Mouse (Mus musculus) embryonic facial prominence, embryonic 15.5 days (tissue): Measurements from ENCODE around the gene Sh3gl2. TPM values are rescaled to one million over a fixed set of nuclear protein-coding genes. Genes with fewer than 3 reads are reported as not detected.
A peak's percentile ranks its signal among the peaks of the same experiment; 100 is the strongest.

ENCODE experiments used
- ATAC-seq: fragments of 200-750 bp; cut with Nextera tagmentation; 2 replicates; pipeline ENCODE4 v1.8.0; 2017; ENCODE audit warnings: low read depth, moderate TSS enrichment; ENCODE audit not compliant: insufficient number of reproducible peaks, low FRiP score, low TSS enrichment
- H3K27ac ChIP-seq: fragments of 300-500 bp; sonication (generic); replicated peaks from 2 replicates; pipeline ENCODE4 v1.5.1; 2015; ENCODE audit warnings: mild to moderate bottlenecking, inconsistent platforms
- H3K27me3 ChIP-seq: fragments of 300-500 bp; sonication (generic); 2 replicates; pipeline ENCODE4 v1.6.1; 2015; ENCODE audit warnings: inconsistent platforms
- H3K36me3 ChIP-seq: fragments of 300-500 bp; sonication (generic); 2 replicates; pipeline ENCODE4 v1.6.1; 2015; ENCODE audit warnings: mild to moderate bottlenecking, inconsistent platforms
- H3K4me1 ChIP-seq: fragments of 300-500 bp; sonication (generic); 2 replicates; pipeline ENCODE4 v1.6.1; 2015; ENCODE audit warnings: inconsistent platforms
- H3K4me2 ChIP-seq: fragments of 300-500 bp; sonication (generic); replicated peaks from 2 replicates; pipeline ENCODE4 v1.6.1; 2015; ENCODE audit warnings: mild to moderate bottlenecking, inconsistent platforms
- H3K4me3 ChIP-seq: fragments of 300-500 bp; sonication (generic); replicated peaks from 2 replicates; pipeline ENCODE4 v1.5.1; 2015; ENCODE audit warnings: mild to moderate bottlenecking, inconsistent platforms
- H3K9ac ChIP-seq: fragments of 300-500 bp; sonication (generic); 2 replicates; pipeline ENCODE4 v1.6.1; 2015; ENCODE audit warnings: inconsistent platforms
- H3K9me3 ChIP-seq: fragments of 300-500 bp; sonication (generic); replicated peaks from 2 replicates; pipeline ENCODE4 v1.6.1; 2016; ENCODE audit warnings: inconsistent platforms
- WGBS: fragments of 180-500 bp; shearing (Covaris S2); methylation state at CpG from one replicate; pipeline ENCODE4 v1.1.7; 2015; 5-methylcytosine and 5-hydroxymethylcytosine counted together
- polyA plus RNA-seq: library from polyadenylated mRNA; unstranded; fragments of >200 nt; fragmentation: Nextera tagmentation; extraction: Ambion mirVana; gene quantifications from 2 replicates; pipeline ENCODE4 v1.2.1, GENCODE M21; 2015

Sh3gl2 gene
- polyA plus RNA-seq, 1 experiment from 2014 or later = 10.6 TPM

GRCm38 (mm10) chr4:85514205-85514681, 309.3 kb downstream of the Sh3gl2 start:
- Histone ChIP-seq H3K9me3 (no peaks in the 10 kb centered on the region), H3K27ac (no peak overlapping the region)
- peak; percentile 88 for ATAC-seq

DNA sequence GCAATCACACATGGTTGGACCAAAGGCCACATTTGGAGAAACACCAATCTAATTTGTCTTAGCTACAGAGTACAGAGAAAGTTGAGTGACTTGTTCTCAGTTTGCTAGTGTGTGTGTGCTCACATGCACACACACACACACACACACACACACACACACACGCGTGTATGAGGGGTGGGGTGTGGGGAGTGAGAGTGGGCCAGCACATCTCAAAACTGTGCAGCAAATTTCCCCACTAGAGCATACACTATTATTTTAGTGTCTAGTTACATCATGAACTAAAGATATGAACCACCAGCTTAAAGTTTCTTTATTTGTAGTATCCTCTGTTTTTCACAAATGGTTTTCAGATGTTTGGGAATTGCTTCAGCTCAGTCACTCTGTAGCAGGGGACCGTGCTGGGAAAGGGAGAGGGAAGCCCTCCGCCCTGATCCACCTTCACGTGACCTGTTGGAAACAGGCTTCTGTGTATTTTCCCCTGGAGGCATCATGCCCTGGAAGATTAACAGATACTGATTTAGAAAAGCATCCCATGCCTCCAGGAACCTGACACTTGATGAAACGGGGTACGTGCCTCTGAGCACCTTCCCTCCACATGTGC, 322.1 kb downstream of the Sh3gl2 start:
- H3K9me3 ChIP-seq = no peaks in the 10 kb centered on the region
- peaks cover 12% of the 10 kb centered on the region; the same call in 1 of the 2 replicates for H3K4me1 ChIP-seq
- H3K36me3 ChIP-seq = no peaks in the 10 kb centered on the region
- H3K4me2 ChIP-seq = 0 out of 2 replicates have a peak overlapping the region, but pooled peaks have one; percentile 1
- no peak for ATAC-seq
- H3K27ac ChIP-seq = no peak overlapping the region
- no peak overlapping the region for H3K4me3 ChIP-seq
- WGBS = 20% methylated on average over 7 of the region's 7 CpGs
- H3K27me3 ChIP-seq = no peaks in the 10 kb centered on the region
- H3K9ac ChIP-seq = no peak overlapping the region

More at GRCm38 (mm10) chr4:85514205-85514681, 309.3 kb downstream of the Sh3gl2 start:
- Histone ChIP-seq H3K4me2 (peak overlapping the region; percentile 99), H3K4me3 (peak overlapping the region; percentile 55), H3K9ac (peak overlapping the region; percentile 28; the same call in 1 of the 2 replicates), H3K27me3 (0 out of 2 replicates have a peak, but pooled peaks cover 6% of the 10 kb centered on the region), H3K36me3 (no peaks in the 10 kb centered on the region), H3K4me1 (peaks cover 19% of the 10 kb centered on the region)
- WGBS = under 1% methylated on average over 33 of the region's 33 CpGs

GRCm38 (mm10) chr4:85529852-85530251, 324.9 kb downstream of the Sh3gl2 start:
- Histone ChIP-seq H3K4me3 (no peak overlapping the region), H3K4me2 (no peak overlapping the region), H3K9ac (no peak overlapping the region), H3K9me3 (no peaks in the 10 kb centered on the region), H3K36me3 (no peaks in the 10 kb centered on the region), H3K27me3 (no peaks in the 10 kb centered on the region), H3K4me1 (peaks cover 12% of the 10 kb centered on the region; the same call in 1 of the 2 replicates), H3K27ac (no peak overlapping the region)
- 81% methylated on average over 1 of the region's 1 CpGs for WGBS
- ATAC-seq = no peak

GRCm38 (mm10) chr4:85539677-85540076, 334.8 kb downstream of the Sh3gl2 start:
- Histone ChIP-seq H3K4me3 (no peak overlapping the region), H3K9ac (no peak overlapping the region), H3K27ac (no peak overlapping the region), H3K9me3 (no peaks in the 10 kb centered on the region), H3K27me3 (no peaks in the 10 kb centered on the region), H3K36me3 (no peaks in the 10 kb centered on the region), H3K4me1 (peaks cover 4% of the 10 kb centered on the region; the same call in 1 of the 2 replicates), H3K4me2 (no peak overlapping the region)
- 31% methylated on average over 5 of the region's 5 CpGs for WGBS
- no peak for ATAC-seq

DNA sequence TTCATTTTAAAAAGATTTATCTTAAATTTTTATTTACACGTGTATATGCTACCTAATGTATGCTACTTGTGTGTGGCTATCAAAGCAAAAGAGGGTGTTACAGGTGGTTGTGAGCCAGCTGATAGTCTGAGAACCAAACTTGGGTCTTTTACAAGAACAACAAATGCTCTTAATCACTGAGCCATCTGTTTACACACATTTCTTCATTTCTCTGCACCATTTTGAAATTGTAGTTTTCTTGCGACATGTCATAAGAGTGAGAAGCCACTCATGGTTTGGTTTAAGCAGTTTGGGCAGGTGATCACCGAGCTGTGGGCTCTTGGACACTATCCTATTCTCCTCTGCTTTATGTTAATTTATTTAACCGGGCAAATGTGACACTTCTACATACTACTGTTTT, 338.3 kb downstream of the Sh3gl2 start:
- Histone ChIP-seq H3K27ac (no peak overlapping the region), H3K36me3 (no peaks in the 10 kb centered on the region), H3K4me2 (no peak overlapping the region), H3K9ac (no peak overlapping the region), H3K4me3 (no peak overlapping the region), H3K27me3 (no peaks in the 10 kb centered on the region), H3K4me1 (peaks cover 4% of the 10 kb centered on the region; the same call in 1 of the 2 replicates), H3K9me3 (no peaks in the 10 kb centered on the region)
- whole genome bisulfite sequencing = 85% methylated on average over 4 of the region's 4 CpGs
- ATAC-seq = no peak

- Histone ChIP-seq H3K27ac (no peak overlapping the region), H3K4me1 (no peaks in the 10 kb centered on the region), H3K9ac (no peak overlapping the region), H3K27me3 (no peaks in the 10 kb centered on the region), H3K4me3 (no peak overlapping the region), H3K4me2 (no peak overlapping the region), H3K9me3 (no peaks in the 10 kb centered on the region), H3K36me3 (no peaks in the 10 kb centered on the region)
- WGBS = 75% methylated on average over 3 of the region's 3 CpGs
- no peak for ATAC-seq
Observed at GRCm38 (mm10) chr4:85554696-85555095, 349.8 kb downstream of the Sh3gl2 start.

- Histone ChIP-seq H3K27ac (no peak overlapping the region), H3K9me3 (no peaks in the 10 kb centered on the region), H3K9ac (no peak overlapping the region), H3K27me3 (no peaks in the 10 kb centered on the region), H3K4me3 (no peak overlapping the region), H3K4me1 (no peaks in the 10 kb centered on the region), H3K4me2 (no peak overlapping the region), H3K36me3 (no peaks in the 10 kb centered on the region)
- 73% methylated on average over 6 of the region's 6 CpGs for WGBS
- no peak for ATAC-seq
Observed at GRCm38 (mm10) chr4:85559753-85560152, 354.8 kb downstream of the Sh3gl2 start.

DNA sequence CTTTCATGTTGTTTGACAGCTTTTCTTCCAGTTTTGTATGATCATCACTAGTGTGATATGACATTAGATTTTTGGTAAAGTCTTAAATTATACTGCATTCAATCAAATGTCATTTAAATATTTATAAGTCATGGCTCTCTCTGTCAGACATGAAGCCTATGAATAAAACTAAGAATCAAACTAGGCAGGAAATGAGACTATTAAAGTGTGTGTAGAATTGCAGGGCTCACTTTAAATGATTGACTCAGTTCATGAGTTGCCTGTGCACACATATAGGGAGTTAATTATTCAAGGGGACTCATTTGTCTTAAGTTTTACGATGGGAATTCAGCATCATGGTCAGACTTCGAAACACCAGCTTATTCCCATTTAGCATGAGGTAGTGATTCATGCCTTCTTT, 380.5 kb downstream of the Sh3gl2 start:
- Histone ChIP-seq H3K27ac (no peak overlapping the region), H3K9ac (no peak overlapping the region), H3K4me3 (no peak overlapping the region), H3K27me3 (no peaks in the 10 kb centered on the region), H3K9me3 (no peaks in the 10 kb centered on the region), H3K36me3 (no peaks in the 10 kb centered on the region), H3K4me2 (no peak overlapping the region), H3K4me1 (no peaks in the 10 kb centered on the region)
- no peak for ATAC-seq
- 83% methylated on average over 2 of the region's 2 CpGs for WGBS

- H3K4me3 ChIP-seq = no peak overlapping the region
- no peaks in the 10 kb centered on the region for H3K9me3 ChIP-seq
- H3K4me2 ChIP-seq = no peak overlapping the region
- WGBS = 71% methylated on average over 4 of the region's 4 CpGs
- no peaks in the 10 kb centered on the region for H3K27me3 ChIP-seq
- H3K27ac ChIP-seq = no peak overlapping the region
- no peak for ATAC-seq
- no peaks in the 10 kb centered on the region for H3K36me3 ChIP-seq
- H3K9ac ChIP-seq = no peak overlapping the region
- H3K4me1 ChIP-seq = no peaks in the 10 kb centered on the region
Observed at GRCm38 (mm10) chr4:85588928-85589327, 384.0 kb downstream of the Sh3gl2 start.

GRCm38 (mm10) chr4:85591037-85591436, 386.1 kb downstream of the Sh3gl2 start:
- Histone ChIP-seq H3K27me3 (no peaks in the 10 kb centered on the region), H3K4me3 (no peak overlapping the region), H3K27ac (no peak overlapping the region), H3K4me1 (no peaks in the 10 kb centered on the region), H3K9me3 (no peaks in the 10 kb centered on the region), H3K9ac (no peak overlapping the region), H3K36me3 (no peaks in the 10 kb centered on the region), H3K4me2 (no peak overlapping the region)
- 64% methylated on average over 7 of the region's 7 CpGs for WGBS
- ATAC-seq = no peak

DNA sequence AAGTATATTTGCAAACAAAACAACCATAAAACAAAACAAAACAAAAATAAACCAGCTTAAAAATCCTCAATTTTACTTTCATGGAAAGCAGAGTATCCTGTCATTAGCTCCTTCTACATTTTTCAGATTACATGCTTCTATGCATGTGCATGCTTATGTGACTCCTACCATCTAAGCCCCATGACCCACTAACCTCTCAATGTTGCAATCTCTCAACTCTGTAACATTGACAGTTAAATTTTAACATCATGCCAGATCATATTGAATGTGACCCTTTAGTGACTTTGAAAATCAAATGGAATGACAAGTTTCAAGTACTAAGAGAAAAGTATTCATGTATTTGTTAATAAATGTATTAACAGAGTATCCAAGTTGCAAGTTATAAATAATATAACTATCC, 389.2 kb downstream of the Sh3gl2 start:
- Histone ChIP-seq H3K36me3 (no peaks in the 10 kb centered on the region), H3K9me3 (no peaks in the 10 kb centered on the region), H3K9ac (no peak overlapping the region), H3K4me3 (no peak overlapping the region), H3K27ac (no peak overlapping the region), H3K4me2 (no peak overlapping the region), H3K27me3 (no peaks in the 10 kb centered on the region), H3K4me1 (no peaks in the 10 kb centered on the region)
- ATAC-seq = no peak

GRCm38 (mm10) chr4:85613331-85613730, 408.4 kb downstream of the Sh3gl2 start:
- H3K27ac ChIP-seq = no peak overlapping the region
- no peak overlapping the region for H3K4me2 ChIP-seq
- no peak overlapping the region for H3K4me3 ChIP-seq
- no peak overlapping the region for H3K9ac ChIP-seq
- H3K36me3 ChIP-seq = no peaks in the 10 kb centered on the region
- no peaks in the 10 kb centered on the region for H3K4me1 ChIP-seq
- no peaks in the 10 kb centered on the region for H3K9me3 ChIP-seq
- 72% methylated on average over 3 of the region's 3 CpGs for WGBS
- no peak for ATAC-seq
- H3K27me3 ChIP-seq = no peaks in the 10 kb centered on the region
